Mouse (Mus musculus): ENCODE data around the gene Lrrc8d. TPM values are rescaled to one million over a fixed set of nuclear protein-coding genes. Genes with fewer than 3 reads are reported as not detected.

Lrrc8d gene
- polyA plus RNA-seq, 1 experiment from 2014 or later, result 11.6 TPM

DNA sequence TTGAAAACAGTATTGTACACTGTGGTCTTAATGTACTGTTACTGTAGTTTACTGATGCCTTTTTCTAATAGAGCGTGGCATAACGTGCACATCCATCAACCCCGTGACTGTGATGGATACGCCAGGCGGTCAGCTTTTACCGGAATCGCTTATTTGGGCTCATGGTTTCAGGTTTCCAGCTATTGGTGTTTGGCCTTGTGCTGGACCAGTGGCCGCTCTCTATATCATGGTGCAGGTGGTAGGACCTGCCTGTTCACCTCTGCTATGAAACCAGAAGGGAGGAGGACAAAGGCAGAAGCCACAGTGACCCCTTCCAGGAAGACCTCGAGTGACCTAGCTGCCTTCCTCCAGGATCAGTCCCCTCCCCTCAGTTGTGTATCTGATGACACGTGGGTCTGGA is 85.0 kb downstream of the Lrrc8d start:
- 74% methylated on average over 10 of the region's 10 CpGs for WGBS
- Histone ChIP-seq H3K9me3 (no peaks in the 10 kb centered on the region), H3K4me2 (no peak overlapping the region), H3K4me1 (peaks cover 19% of the 10 kb centered on the region), H3K27ac (no peak overlapping the region), H3K4me3 (no peak overlapping the region), H3K27me3 (no peaks in the 10 kb centered on the region), H3K36me3 (no peaks in the 10 kb centered on the region), H3K9ac (no peak overlapping the region)
- no peak for ATAC-seq (ENCODE audit: insufficient number of reproducible peaks, low FRiP score, low TSS enrichment, low read depth)

DNA sequence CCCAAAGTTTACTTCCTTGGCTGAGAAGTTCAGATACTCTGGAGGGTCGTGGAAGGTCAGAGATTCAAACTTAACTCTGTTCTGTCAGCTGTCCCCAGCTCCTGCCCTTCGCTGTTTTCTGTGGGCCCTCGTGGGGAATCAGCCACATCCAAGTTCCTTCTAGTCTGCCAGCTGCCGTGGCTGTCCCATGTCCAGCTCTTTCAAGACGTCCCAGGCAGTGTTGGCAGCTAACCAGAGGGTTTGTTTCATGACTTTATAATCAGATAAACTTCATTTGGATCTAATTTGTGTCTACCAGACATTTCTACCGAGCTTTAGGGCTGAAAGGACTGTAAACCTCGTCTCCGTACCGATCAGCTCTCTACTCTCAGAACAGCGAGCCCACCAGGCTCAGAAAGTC is 87.8 kb downstream of the Lrrc8d start:
- Histone ChIP-seq H3K4me3 (no peak overlapping the region), H3K27ac (no peak overlapping the region), H3K36me3 (no peaks in the 10 kb centered on the region), H3K4me2 (no peak overlapping the region), H3K9ac (no peak overlapping the region), H3K9me3 (no peaks in the 10 kb centered on the region), H3K27me3 (no peaks in the 10 kb centered on the region), H3K4me1 (peaks cover 23% of the 10 kb centered on the region)
- ATAC-seq (ENCODE audit: insufficient number of reproducible peaks, low FRiP score, low TSS enrichment, low read depth), result no peak; the same call in 1 of the 2 replicates
- 39% methylated on average over 10 of the region's 10 CpGs for WGBS

DNA sequence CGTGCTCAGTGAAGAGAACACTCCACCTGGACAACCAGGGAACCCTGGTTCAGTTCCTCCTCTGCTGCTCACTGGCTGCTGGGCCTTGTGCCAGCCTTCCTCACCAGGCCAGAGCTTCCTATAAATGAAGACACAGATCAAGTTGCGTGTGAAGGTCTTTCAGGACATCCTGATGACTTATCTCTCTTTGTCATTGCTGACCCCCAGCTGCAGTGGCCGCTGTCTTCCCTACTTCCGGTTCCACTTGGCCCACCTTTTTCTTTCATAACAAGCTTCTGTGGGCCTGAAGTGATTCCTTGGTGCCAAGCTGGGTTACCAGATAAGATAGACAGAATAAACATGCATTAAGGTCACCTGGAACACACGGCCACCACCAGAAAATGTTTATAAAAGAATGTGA is 90.0 kb downstream of the Lrrc8d start:
- Histone ChIP-seq H3K4me2 (no peak overlapping the region), H3K4me1 (peaks cover 34% of the 10 kb centered on the region), H3K9me3 (no peaks in the 10 kb centered on the region), H3K4me3 (no peak overlapping the region), H3K36me3 (no peaks in the 10 kb centered on the region), H3K9ac (no peak overlapping the region), H3K27ac (no peak overlapping the region), H3K27me3 (no peaks in the 10 kb centered on the region)
- no peak for ATAC-seq (ENCODE audit: insufficient number of reproducible peaks, low FRiP score, low TSS enrichment, low read depth)
- 70% methylated on average over 5 of the region's 5 CpGs for WGBS

DNA sequence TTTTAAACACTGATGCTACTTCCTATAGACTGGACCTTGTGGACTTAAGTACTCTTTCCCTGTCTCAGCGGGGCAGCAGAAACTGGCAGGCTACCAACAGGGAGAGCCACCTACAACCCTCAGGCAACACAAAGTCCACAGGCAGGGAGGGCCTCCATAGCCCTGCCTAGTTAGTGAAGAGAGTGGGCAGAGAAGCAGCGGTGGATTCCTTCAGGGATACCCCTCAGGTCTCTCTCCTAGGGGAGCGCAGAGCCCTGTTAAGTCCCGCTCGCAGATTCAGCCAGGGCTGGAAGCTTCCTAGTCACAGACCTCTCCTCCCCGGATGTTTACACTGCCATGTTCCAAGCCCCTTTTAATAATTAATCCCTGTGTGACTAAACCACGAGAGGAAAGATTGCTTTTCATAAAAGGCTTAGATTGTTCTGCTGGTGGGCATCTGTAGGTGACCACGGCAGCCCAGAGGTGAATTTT is 92.6 kb downstream of the Lrrc8d start:
- 0 out of 2 replicates have a peak overlapping the region, but pooled peaks have one; percentile 5 for H3K4me2 ChIP-seq
- H3K36me3 ChIP-seq, result no peaks in the 10 kb centered on the region
- 35% methylated on average over 8 of the region's 8 CpGs for WGBS

DNA sequence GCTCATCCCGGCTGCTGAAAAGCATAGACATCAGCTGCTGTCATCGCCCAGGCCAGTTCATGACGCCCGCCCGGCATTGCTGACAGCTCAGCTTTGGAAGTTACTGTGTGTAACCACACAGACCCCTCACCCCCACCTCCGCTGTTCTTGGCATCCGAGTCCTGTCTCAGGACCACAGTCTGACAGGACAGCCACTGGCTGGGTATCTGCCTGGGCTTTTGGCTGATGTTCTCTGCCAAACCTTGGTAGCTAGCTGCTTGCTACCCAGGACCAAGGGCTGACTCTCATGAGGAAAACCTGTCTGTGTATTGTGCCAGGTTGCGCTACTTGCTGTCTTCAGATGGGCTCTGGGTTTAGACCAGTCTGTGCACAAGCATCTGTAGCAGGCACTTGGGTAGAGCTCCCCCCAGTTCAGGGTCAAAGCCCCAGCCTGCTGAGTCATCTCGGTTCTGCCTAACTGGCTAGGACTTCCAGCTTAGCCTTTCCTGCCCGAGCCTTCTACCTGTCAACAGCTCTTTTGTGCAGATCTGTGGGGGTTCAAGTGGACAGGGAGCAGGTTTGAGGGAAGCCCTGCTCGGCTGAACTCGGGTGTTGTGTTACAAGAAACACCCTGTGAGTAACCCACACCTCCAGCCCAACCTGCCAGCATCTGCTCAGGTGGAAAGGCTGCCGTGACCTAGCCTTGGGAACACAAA is 93.2 kb downstream of the Lrrc8d start:
- H3K27me3 ChIP-seq, result no peaks in the 10 kb centered on the region
- H3K36me3 ChIP-seq, result no peaks in the 10 kb centered on the region
- no peaks in the 10 kb centered on the region for H3K9me3 ChIP-seq
- ATAC-seq (ENCODE audit: insufficient number of reproducible peaks, low FRiP score, low TSS enrichment, low read depth), result peak; percentile 30; the same call in 1 of the 2 replicates
- no peak overlapping the region for H3K9ac ChIP-seq
- 38% methylated on average over 13 of the region's 13 CpGs for WGBS
- H3K4me2 ChIP-seq, result 0 out of 2 replicates have a peak overlapping the region, but pooled peaks have one; percentile 5
- peaks cover 16% of the 10 kb centered on the region for H3K4me1 ChIP-seq
- H3K27ac ChIP-seq, result no peak overlapping the region
- no peak overlapping the region for H3K4me3 ChIP-seq

More for the DNA sequence above, 92.6 kb downstream of the Lrrc8d start:
- ATAC-seq (ENCODE audit: insufficient number of reproducible peaks, low FRiP score, low TSS enrichment, low read depth), result no peak
- Histone ChIP-seq H3K27me3 (no peaks in the 10 kb centered on the region), H3K9me3 (no peaks in the 10 kb centered on the region), H3K27ac (no peak overlapping the region), H3K4me3 (no peak overlapping the region), H3K9ac (no peak overlapping the region), H3K4me1 (peaks cover 22% of the 10 kb centered on the region)

DNA sequence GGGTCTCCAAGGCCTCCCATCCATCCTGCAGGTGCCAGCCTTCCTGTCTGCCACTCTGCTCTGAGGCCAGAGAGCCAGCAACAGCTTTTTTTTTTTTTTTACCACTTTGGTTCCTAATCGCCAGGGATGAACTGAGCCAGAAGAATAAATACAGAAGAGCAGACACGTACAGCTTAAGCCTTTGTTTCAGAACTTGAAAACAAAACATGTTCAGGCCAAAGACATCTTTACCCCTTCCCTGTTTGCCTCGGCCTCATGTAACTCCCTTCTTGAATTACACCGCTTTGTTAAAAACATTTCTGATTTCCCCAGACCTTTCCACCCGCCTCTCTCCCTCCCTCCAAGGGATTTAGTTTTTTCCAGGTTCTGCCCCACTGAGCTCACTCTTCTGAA is 93.8 kb downstream of the Lrrc8d start:
- Histone ChIP-seq H3K36me3 (no peaks in the 10 kb centered on the region), H3K9me3 (no peaks in the 10 kb centered on the region), H3K4me2 (no peak overlapping the region), H3K9ac (no peak overlapping the region), H3K27ac (no peak overlapping the region), H3K27me3 (no peaks in the 10 kb centered on the region), H3K4me1 (peaks cover 15% of the 10 kb centered on the region), H3K4me3 (no peak overlapping the region)
- 56% methylated on average over 5 of the region's 5 CpGs for WGBS
- ATAC-seq (ENCODE audit: insufficient number of reproducible peaks, low FRiP score, low TSS enrichment, low read depth), result no peak

DNA sequence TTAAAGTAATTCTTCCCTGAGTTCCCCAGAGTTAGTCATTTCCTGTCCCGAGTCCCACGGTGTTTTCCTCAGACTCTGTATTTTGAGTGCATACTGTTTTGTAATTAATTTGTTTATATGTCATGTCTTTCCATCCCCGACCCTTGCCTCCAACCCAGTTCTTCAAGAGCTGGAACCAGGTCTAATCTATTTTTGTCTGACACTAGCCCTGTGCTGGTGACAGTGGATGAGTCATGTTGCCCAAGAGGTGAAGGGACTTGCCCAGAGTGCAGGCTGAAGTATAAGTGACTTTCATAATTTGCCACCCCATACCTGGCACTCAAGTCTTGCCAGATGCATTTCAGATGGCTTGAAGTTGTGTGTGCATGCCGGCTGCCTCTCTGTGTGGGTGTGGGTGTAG is 98.7 kb downstream of the Lrrc8d start:
- Histone ChIP-seq H3K9ac (no peak overlapping the region), H3K27ac (no peak overlapping the region), H3K36me3 (no peaks in the 10 kb centered on the region), H3K9me3 (no peaks in the 10 kb centered on the region), H3K4me3 (no peak overlapping the region), H3K4me1 (peaks cover 18% of the 10 kb centered on the region), H3K4me2 (no peak overlapping the region), H3K27me3 (no peaks in the 10 kb centered on the region)
- 76% methylated on average over 4 of the region's 4 CpGs for WGBS
- no peak for ATAC-seq (ENCODE audit: insufficient number of reproducible peaks, low FRiP score, low TSS enrichment, low read depth)

DNA sequence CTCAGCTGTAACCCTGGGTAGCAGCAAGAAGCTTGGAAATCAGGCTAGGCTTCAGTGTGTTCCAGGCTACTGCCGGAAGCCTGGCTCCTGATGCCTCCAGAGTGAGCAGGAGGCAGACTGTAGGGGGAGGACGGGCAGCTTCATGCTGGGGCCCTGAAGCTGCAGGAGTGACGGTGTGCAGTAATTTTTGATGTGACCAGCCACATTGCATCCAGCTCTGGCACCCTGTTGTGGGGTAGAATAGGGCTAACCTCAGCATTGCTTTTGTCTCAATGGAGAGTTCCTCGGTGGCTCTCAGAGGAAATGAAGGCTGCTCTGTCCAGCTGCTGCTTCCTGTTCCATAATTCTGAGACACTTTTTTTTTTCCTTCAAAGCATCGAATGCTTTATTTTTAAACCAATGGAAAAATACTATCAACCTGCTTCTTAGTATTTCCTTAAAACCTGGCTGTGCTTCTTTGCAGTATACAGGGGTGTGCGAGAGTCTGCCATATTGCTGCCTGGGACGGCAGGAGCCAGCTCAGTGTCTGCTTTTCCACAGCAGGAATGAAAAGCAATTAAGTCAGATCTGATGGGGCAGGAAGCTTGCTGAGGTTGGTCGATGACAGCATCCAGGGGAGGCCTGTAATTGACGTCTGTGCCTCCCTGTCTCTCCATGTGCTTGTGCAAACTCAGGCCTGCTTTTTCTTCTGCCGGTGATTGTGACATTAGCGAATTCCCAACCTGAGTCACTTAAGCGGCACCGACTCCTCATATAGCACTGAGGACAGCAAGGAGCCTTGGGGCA is 100.3 kb downstream of the Lrrc8d start:
- Histone ChIP-seq H3K27ac (peak overlapping the region; percentile 55; the same call in 1 of the 2 replicates), H3K9me3 (no peaks in the 10 kb centered on the region), H3K9ac (no peak overlapping the region), H3K4me3 (no peak overlapping the region), H3K4me1 (peaks cover 16% of the 10 kb centered on the region), H3K4me2 (no peak overlapping the region), H3K36me3 (no peaks in the 10 kb centered on the region), H3K27me3 (no peaks in the 10 kb centered on the region)
- ATAC-seq (ENCODE audit: insufficient number of reproducible peaks, low FRiP score, low TSS enrichment, low read depth), result no peak
- 18% methylated on average over 13 of the region's 13 CpGs for WGBS

DNA sequence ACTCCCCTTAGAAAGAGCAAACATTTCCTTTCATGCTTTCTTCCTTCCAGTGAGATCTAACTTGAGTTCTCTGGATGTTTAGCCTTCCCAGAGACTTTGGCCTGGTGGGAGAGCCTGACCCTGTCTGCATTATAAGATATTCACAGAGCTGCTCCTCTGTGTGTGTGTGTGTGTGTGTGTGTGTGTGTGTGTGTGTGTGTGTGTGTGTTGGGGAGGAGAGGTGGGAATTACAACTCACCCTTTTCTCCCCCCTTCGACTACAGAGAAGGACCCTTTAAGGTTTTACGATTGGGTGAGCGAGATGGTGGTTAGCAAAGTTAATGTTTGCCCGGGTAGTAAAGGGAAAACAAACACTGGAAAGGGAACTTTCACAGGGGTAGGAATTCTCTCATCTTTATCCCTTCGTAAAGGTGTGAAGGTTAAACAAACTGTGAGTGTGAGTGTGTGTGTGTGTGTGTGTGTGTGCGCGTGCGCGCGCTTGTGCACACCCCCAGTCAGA is 101.3 kb downstream of the Lrrc8d start:
- no peaks in the 10 kb centered on the region for H3K36me3 ChIP-seq
- H3K4me3 ChIP-seq, result no peak overlapping the region
- no peak for ATAC-seq (ENCODE audit: insufficient number of reproducible peaks, low FRiP score, low TSS enrichment, low read depth)
- no peaks in the 10 kb centered on the region for H3K9me3 ChIP-seq
- H3K4me2 ChIP-seq, result no peak overlapping the region
- peaks cover 16% of the 10 kb centered on the region for H3K4me1 ChIP-seq
- 66% methylated on average over 10 of the region's 10 CpGs for WGBS
- H3K9ac ChIP-seq, result no peak overlapping the region
- no peak overlapping the region for H3K27ac ChIP-seq
- no peaks in the 10 kb centered on the region for H3K27me3 ChIP-seq

DNA sequence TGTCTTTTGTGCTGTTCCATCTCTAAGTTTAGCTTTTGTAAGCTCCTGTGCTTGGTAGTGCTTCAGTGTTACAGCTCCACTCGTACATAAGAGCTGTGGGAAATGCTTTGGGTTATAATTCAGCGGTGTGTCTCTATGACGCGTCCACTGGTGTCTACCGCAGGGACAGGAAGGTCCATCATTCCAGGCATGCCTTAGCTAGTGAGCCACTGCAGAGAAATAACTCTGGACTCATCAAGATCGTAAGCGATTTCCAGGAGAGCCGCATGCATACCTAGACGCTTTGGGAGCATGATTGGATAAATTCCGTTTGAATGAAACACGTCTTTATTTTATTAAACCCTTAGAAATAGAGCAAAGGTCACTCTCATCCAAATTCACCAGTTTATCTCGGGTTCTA is 106.2 kb downstream of the Lrrc8d start:
- no peaks in the 10 kb centered on the region for H3K36me3 ChIP-seq
- no peak overlapping the region for H3K9ac ChIP-seq
- ATAC-seq (ENCODE audit: insufficient number of reproducible peaks, low FRiP score, low TSS enrichment, low read depth), result no peak
- H3K4me1 ChIP-seq, result 0 out of 2 replicates have a peak, but pooled peaks cover 3% of the 10 kb centered on the region
- WGBS, result 66% methylated on average over 12 of the region's 12 CpGs
- no peak overlapping the region for H3K4me3 ChIP-seq
- H3K9me3 ChIP-seq, result no peaks in the 10 kb centered on the region
- no peak overlapping the region for H3K27ac ChIP-seq
- H3K27me3 ChIP-seq, result no peaks in the 10 kb centered on the region
- no peak overlapping the region for H3K4me2 ChIP-seq

DNA sequence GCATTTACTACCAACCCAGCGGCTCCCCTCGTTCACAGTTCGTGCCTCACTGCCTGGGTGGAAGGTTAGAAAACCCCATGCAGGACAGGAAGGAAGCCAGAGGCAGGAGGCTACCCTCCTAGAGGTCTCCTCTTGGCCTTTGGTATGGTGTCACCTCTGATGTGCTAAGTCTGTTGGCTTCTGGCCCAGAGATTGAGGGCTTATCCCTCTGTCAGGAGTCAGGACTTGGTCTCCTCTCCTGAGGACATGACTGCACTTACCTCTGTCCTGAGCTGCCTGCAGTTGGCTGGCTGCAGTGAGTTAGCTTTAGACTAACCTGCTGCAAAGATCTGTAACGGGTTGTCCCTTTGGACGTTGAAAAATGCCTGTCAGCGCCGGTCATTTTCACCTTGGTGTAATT is 107.7 kb downstream of the Lrrc8d start:
- 38% methylated on average over 7 of the region's 7 CpGs for WGBS
- no peak overlapping the region for H3K9ac ChIP-seq
- H3K27me3 ChIP-seq, result no peaks in the 10 kb centered on the region
- H3K4me1 ChIP-seq, result no peaks in the 10 kb centered on the region
- H3K4me3 ChIP-seq, result no peak overlapping the region
- 0 out of 2 replicates have a peak, but pooled peaks cover 3% of the 10 kb centered on the region for H3K9me3 ChIP-seq
- no peak overlapping the region for H3K27ac ChIP-seq
- peaks cover 11% of the 10 kb centered on the region for H3K36me3 ChIP-seq
- H3K4me2 ChIP-seq, result no peak overlapping the region
- no peak for ATAC-seq (ENCODE audit: insufficient number of reproducible peaks, low FRiP score, low TSS enrichment, low read depth)

DNA sequence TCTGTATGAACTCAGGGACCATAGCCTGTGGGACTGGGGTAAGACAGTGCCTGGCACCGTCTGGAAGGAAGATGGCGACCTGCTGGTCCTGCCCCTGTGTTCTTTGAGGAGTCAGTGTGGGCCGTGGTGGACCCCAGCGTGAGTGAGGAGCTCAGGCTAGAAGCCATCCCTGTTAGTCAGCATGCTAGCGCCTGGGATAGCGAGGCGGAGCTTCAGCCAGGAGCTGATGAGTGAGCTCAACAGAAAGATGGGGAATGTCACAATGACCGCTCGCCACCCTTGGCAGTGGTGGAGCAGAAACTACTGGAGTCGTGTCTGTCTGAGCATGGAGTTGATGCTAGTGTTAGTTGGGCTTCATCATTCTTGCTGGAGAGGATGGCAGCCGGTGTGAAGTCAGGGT is 109.3 kb downstream of the Lrrc8d start:
- Histone ChIP-seq H3K4me3 (no peak overlapping the region), H3K36me3 (peaks cover 27% of the 10 kb centered on the region), H3K9me3 (0 out of 2 replicates have a peak, but pooled peaks cover 5% of the 10 kb centered on the region), H3K4me2 (no peak overlapping the region), H3K4me1 (no peaks in the 10 kb centered on the region), H3K9ac (no peak overlapping the region), H3K27ac (no peak overlapping the region), H3K27me3 (no peaks in the 10 kb centered on the region)
- ATAC-seq (ENCODE audit: insufficient number of reproducible peaks, low FRiP score, low TSS enrichment, low read depth), result no peak
- 82% methylated on average over 11 of the region's 11 CpGs for WGBS

Measured in limb, embryonic 15.5 days (tissue).